Mouse (Mus musculus) spleen, adult 2 months (tissue): ENCODE results near the gene Cdc37l1. TPM values are rescaled to one million over a fixed set of nuclear protein-coding genes. Genes with fewer than 3 reads are reported as not detected.

ENCODE experiments used
- DNase-seq, 2 experiments: peaks; one replicate each; pipeline versions ENCODE4 v3.0.0 to v3.0.0-alpha.2; 2012 to 2021; ENCODE audit warnings: low spot score in 2 of 2, low read depth in 1 of 2
- H3K27ac ChIP-seq: fragments of 200-500 bp; 2 replicates; pipeline ENCODE4 v1.5.1; 2012; ENCODE audit warnings: low read length, inconsistent platforms; ENCODE audit not compliant: insufficient read depth
- H3K27me3 ChIP-seq: fragments of 200-500 bp; 2 replicates; pipeline ENCODE4 v1.6.1; 2012; ENCODE audit warnings: mild to moderate bottlenecking, moderate library complexity, low read length, inconsistent platforms; ENCODE audit not compliant: control insufficient read depth, insufficient read depth
- H3K36me3 ChIP-seq: fragments of 200-500 bp; 2 replicates; pipeline ENCODE4 v1.6.1; 2012; ENCODE audit warnings: mild to moderate bottlenecking, low read length, inconsistent platforms; ENCODE audit not compliant: control insufficient read depth, insufficient read depth
- H3K4me1 ChIP-seq: fragments of 200-500 bp; 2 replicates; pipeline ENCODE4 v1.6.1; 2011; ENCODE audit warnings: inconsistent platforms; ENCODE audit not compliant: control insufficient read depth, insufficient read depth, insufficient read length
- H3K4me3 ChIP-seq: fragments of 200-500 bp; 2 replicates; pipeline ENCODE4 v1.5.1; 2011; ENCODE audit warnings: mild to moderate bottlenecking, inconsistent platforms; ENCODE audit not compliant: insufficient read depth, insufficient read length; ENCODE audit errors: extremely low read depth
- CTCF ChIP-seq: fragments of 200-500 bp; IDR thresholded peaks from 2 replicates; pipeline ENCODE4 v1.5.1; 2011; ENCODE audit warnings: mild to moderate bottlenecking, inconsistent platforms; ENCODE audit not compliant: insufficient read depth, insufficient read length, insufficient replicate concordance; ENCODE audit errors: extremely low read depth
- POLR2A ChIP-seq: fragments of 200-500 bp; IDR thresholded peaks from 2 replicates; pipeline ENCODE4 v1.6.1; 2011; ENCODE audit warnings: low read depth, low read length, inconsistent platforms
- WGBS: fragments of 180-500 bp; shearing (Covaris S2); methylation state at CpG from one replicate; pipeline ENCODE4 v1.1.7; 2018; 5-methylcytosine and 5-hydroxymethylcytosine counted together
- polyA plus RNA-seq: library from polyadenylated mRNA; depleted of rRNA; stranded (reverse); fragments of >200 nt; gene quantifications from 2 replicates; pipeline ENCODE4 v1.2.3, GENCODE M21; 2012; rRNA removed

Gene Cdc37l1
- 6.6 and 7.3 TPM in 2 replicates for polyA plus RNA-seq

DNA sequence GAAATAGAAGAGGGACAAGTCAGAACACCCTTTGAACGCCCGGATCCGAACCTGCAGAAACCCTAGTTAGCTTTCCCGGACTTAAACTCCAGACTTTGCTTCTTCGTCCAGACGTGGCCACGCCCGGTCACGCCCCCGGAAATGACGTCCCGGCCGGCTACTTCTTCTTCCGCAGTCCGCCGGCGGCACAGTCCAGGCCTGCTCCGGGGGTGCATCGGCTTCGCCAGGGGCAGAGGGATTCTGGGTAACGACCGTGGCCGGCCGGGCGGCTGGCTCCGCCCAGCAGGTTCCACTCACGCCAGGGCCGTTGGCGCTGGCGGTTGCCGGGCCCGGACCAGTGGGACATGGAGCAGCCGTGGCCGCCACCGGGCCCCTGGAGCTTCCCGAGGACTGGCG lies at the start of gene Cdc37l1:
TSS of gene Cdc37l1 (plus strand) at position 159 of the 396 bp plus-strand sequence.
- 0% methylated on average over 37 of the region's 37 CpGs for WGBS
- Histone ChIP-seq H3K27me3 (no peaks in the 10 kb centered on the region), H3K36me3 (peaks cover 5% of the 10 kb centered on the region), H3K4me3 (peak within 1 kb of the TSS; percentile 80), H3K27ac (peak within 1 kb of the TSS; percentile 75), H3K4me1 (peaks cover 7% of the 10 kb centered on the region; the same call in 1 of the 2 replicates)
- DNase-seq: peak; percentile 82 to 98
- no peak for TF ChIP-seq CTCF
- peak; percentile 82 for TF ChIP-seq POLR2A

DNA sequence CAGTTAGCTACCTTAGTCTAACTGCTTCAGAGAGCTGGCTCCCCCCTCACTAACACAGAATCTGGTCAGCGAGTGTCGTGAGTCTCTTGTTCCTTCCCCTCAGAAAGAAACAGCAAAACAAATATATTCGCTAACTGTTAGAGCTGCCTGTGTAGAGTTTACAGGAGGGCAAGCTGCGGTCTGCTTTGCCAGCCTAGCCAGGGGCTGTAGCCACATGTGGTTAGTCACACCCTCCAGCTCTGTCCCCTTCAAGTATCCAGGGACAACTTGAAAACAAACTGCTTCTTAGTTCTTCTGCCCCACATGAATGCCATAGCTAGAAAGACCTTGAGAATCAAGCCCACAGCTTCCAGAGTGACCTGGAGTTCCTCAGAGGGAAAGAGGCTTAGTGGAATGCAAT lies 48.9 kb upstream of the Cdc37l1 start:
- H3K4me1 ChIP-seq: no peaks in the 10 kb centered on the region
- no peak for TF ChIP-seq POLR2A
- TF ChIP-seq CTCF: no peak
- H3K27me3 ChIP-seq: no peaks in the 10 kb centered on the region
- DNase-seq: no peak
- H3K27ac ChIP-seq: no peak overlapping the region
- no peaks in the 10 kb centered on the region for H3K36me3 ChIP-seq
- 43% methylated on average over 4 of the region's 4 CpGs for WGBS
- H3K4me3 ChIP-seq: no peak overlapping the region

DNA sequence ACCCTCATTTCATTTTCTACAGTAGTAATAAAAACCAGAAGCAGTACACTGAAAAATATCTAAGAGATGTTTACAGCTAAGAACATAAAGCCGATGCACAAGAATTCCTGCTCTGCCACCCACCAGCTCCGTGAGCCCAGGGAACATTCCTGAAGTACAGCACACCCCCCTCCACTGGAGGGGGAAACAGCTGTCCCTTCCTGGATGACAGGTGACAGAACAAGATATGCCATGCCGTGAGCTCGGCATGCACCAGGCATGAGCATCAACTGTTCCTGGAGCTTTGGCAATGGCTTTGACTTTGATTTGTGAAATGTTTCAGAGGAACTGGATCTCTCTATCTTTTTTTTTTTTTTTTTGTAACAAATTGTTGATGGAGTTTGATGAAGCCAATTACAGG lies 43.4 kb upstream of the Cdc37l1 start:
- no peak overlapping the region for H3K4me3 ChIP-seq
- H3K4me1 ChIP-seq: no peaks in the 10 kb centered on the region
- H3K36me3 ChIP-seq: no peaks in the 10 kb centered on the region
- no peak overlapping the region for H3K27ac ChIP-seq
- TF ChIP-seq CTCF (no peak), POLR2A (no peak)
- no peak for DNase-seq
- no peaks in the 10 kb centered on the region; the same call in 1 of the 2 replicates for H3K27me3 ChIP-seq
- WGBS: 51% methylated on average over 4 of the region's 4 CpGs

DNA sequence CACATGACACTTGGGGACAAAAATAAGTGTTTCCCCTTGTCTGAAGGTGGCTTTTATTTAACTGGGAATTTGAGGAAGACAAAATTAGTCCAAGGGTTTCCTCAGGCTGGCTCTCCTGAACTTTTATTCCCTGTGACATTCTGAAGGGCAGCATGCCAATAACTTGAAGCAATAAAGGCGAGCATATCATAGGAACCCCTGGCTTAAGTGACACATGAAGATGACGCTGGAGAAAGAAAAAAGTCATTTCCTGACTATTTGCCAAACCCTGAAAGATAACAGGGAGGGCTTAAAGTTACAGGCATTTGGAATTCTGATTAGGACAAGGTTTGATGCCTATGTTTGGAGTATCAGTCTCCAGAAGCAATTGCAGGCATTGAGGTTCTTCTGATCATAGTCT lies 42.8 kb upstream of the Cdc37l1 start:
- H3K27me3 ChIP-seq: no peaks in the 10 kb centered on the region; the same call in 1 of the 2 replicates
- 65% methylated on average over 2 of the region's 2 CpGs for WGBS
- no peak for DNase-seq
- H3K4me3 ChIP-seq: no peak overlapping the region
- no peaks in the 10 kb centered on the region for H3K4me1 ChIP-seq
- H3K36me3 ChIP-seq: no peaks in the 10 kb centered on the region
- no peak overlapping the region for H3K27ac ChIP-seq
- no peak for TF ChIP-seq POLR2A
- TF ChIP-seq CTCF: no peak

DNA sequence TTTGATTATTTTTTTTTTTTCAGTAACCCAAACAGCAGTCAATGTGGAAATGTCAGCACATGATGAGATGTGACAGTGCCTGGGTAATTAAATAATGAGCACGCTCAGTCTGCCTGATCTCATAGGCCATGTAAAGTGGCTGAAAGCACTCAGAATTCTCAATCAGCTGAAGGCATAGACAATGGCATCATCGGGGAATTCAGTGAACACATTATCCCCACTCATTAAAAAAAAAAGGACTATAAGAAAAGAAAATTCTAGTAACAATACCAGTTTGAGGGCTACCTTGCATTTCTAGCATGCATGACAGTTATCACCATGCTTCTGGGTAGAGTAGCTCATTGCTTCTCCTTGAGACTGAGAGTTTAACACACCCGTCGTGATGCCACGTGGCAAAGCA lies 38.9 kb upstream of the Cdc37l1 start:
- WGBS: 90% methylated on average over 5 of the region's 5 CpGs
- H3K36me3 ChIP-seq: no peaks in the 10 kb centered on the region
- H3K27me3 ChIP-seq: no peaks in the 10 kb centered on the region; the same call in 1 of the 2 replicates
- no peak for DNase-seq
- no peak overlapping the region for H3K27ac ChIP-seq
- H3K4me1 ChIP-seq: no peaks in the 10 kb centered on the region
- TF ChIP-seq POLR2A (no peak), CTCF (no peak)
- H3K4me3 ChIP-seq: no peak overlapping the region

DNA sequence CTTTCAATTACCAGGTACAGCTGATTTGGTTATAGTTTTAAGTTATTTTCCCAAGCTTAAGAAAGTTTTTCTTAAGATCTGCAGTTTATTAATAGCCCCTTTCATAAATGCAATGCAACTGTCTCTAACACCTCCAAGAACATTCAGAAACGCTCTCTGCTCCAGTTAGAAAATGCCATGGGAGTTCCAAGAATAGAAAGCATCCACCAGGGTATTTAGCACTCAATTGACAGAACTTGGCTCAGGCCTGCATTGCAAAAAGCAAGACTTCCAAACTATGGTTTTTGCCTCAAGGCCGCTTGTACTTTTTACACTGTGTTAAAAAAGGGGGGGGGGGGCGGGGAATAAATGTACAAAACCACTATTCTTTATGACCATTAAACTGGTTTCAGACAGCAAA lies 27.0 kb upstream of the Cdc37l1 start:
- TF ChIP-seq CTCF (no peak), POLR2A (no peak)
- Histone ChIP-seq H3K4me3 (no peak overlapping the region), H3K4me1 (peaks cover 9% of the 10 kb centered on the region), H3K27me3 (peaks cover 2% of the 10 kb centered on the region; the same call in 1 of the 2 replicates), H3K36me3 (no peaks in the 10 kb centered on the region), H3K27ac (no peak overlapping the region)
- DNase-seq: no peak
- WGBS: 67% methylated on average over 3 of the region's 3 CpGs

DNA sequence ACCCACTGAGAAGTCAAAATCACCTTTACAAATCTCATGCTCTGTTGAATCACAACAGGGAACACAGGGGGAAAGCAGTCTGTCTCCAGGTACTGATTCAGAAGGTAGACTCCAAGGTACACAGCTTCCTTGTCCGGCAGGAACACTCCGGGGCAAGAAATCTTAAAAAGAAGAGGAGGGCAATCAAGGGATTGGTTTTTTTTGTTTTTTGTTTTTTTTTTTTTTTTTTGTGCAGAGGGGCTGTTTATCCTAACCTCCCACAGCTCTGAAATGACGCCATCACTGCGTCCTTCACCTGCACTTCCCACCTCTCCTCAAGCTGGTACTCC lies 26.7 kb upstream of the Cdc37l1 start:
- 4% methylated on average over 4 of the region's 4 CpGs for WGBS
- TF ChIP-seq CTCF: no peak
- no peak for DNase-seq
- peaks cover 2% of the 10 kb centered on the region; the same call in 1 of the 2 replicates for H3K27me3 ChIP-seq
- H3K27ac ChIP-seq: no peak overlapping the region
- peaks cover 9% of the 10 kb centered on the region for H3K4me1 ChIP-seq
- no peaks in the 10 kb centered on the region for H3K36me3 ChIP-seq
- H3K4me3 ChIP-seq: peak overlapping the region; percentile 84
